Mouse (Mus musculus) thymus, adult 2 months (tissue): Measurements from ENCODE around the gene Hist1h2ab.

Experiments used
- CTCF ChIP-seq: fragments of 200-500 bp; IDR thresholded peaks from 2 replicates; pipeline ENCODE4 v1.5.1; 2012; ENCODE audit warnings: mild to moderate bottlenecking, control low read depth, low read length, moderate library complexity, borderline replicate concordance; ENCODE audit not compliant: control insufficient read depth, poor library complexity, insufficient read depth; ENCODE audit errors: extremely low read depth
- POLR2A ChIP-seq: fragments of 200-500 bp; IDR thresholded peaks from 2 replicates; pipeline ENCODE4 v1.6.1; 2012; ENCODE audit warnings: mild to moderate bottlenecking, low read length, control low read depth, moderate library complexity; ENCODE audit not compliant: control insufficient read depth, poor library complexity, insufficient read depth; ENCODE audit errors: extremely low read depth

DNA sequence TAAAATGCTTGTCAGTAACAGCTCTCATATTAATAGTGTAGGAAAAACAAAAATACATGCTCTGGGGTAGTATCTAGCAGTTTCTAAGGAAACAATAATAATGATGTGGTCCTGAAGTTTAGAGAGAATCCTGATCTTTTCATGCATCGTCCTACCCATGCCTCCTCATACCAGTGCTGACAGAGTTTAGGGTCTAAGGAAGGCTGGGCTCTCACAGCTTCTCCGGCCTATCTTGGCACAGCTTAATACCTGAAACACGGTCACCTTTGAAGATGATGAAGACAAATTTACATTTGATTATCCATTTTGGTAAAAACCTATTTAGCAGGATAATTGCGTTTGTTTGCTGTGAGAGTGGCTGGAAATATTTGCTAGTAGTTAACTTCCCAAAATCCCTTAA, 7.0 kb upstream of the Hist1h2ab start:
- TF ChIP-seq POLR2A, result no peak
- TF ChIP-seq CTCF, result no peak
